Mouse (Mus musculus) kidney, adult 2 months (tissue): ENCODE measurements at regions not wholly inside any gene's neighbourhood (a gene's known extent, or its start where the extent isn't known, plus 50 kb on each side); places are given as distances from the start of the nearest gene placed in this dataset.
A peak's percentile ranks its signal among the peaks of the same experiment; 100 is the strongest.

Experiments used
- DNase-seq: peaks from one replicate; pipeline ENCODE4 v3.0.0; 2021
- H3K27ac ChIP-seq: fragments of 200-500 bp; 2 replicates; pipeline ENCODE4 v1.5.1; 2012; ENCODE audit warnings: low read depth, low read length, control low read depth, inconsistent platforms; ENCODE audit not compliant: insufficient read depth
- H3K27me3 ChIP-seq: fragments of 200-500 bp; replicated peaks from 2 replicates; pipeline ENCODE4 v1.6.1; 2012; ENCODE audit warnings: mild to moderate bottlenecking, moderate library complexity, low read length, inconsistent platforms; ENCODE audit not compliant: control insufficient read depth, insufficient read depth
- H3K36me3 ChIP-seq: fragments of 200-500 bp; 2 replicates; pipeline ENCODE4 v1.6.1; 2012; ENCODE audit warnings: mild to moderate bottlenecking, moderate library complexity, low read length, inconsistent platforms; ENCODE audit not compliant: control insufficient read depth, insufficient read depth
- H3K4me1 ChIP-seq: fragments of 200-500 bp; 2 replicates; pipeline ENCODE4 v1.6.1; 2011; ENCODE audit warnings: low read length; ENCODE audit not compliant: control insufficient read depth, insufficient read depth
- H3K4me3 ChIP-seq: fragments of 200-500 bp; 2 replicates; pipeline ENCODE4 v1.5.1; 2011; ENCODE audit warnings: mild to moderate bottlenecking, low read depth, low read length, control low read depth; ENCODE audit not compliant: insufficient read depth
- CTCF ChIP-seq: fragments of 200-500 bp; conservative IDR thresholded peaks from 2 replicates; pipeline ENCODE4 v1.5.1; 2011; ENCODE audit warnings: low read depth, mild to moderate bottlenecking, control low read depth, low read length, moderate library complexity, mixed read lengths; ENCODE audit not compliant: insufficient read depth, insufficient read length
- POLR2A ChIP-seq: fragments of 200-500 bp; IDR thresholded peaks from one replicate; pipeline ENCODE4 v1.6.1; 2011; ENCODE audit warnings: low read depth, low read length, control low read depth
- WGBS: fragments of 180-500 bp; shearing (Covaris S2); methylation state at CpG from one replicate; pipeline ENCODE4 v1.1.7; 2018; 5-methylcytosine and 5-hydroxymethylcytosine counted together

- no peaks in the 10 kb centered on the region for H3K27me3 ChIP-seq
- 68% methylated on average over 5 of the region's 5 CpGs for WGBS
- TF ChIP-seq POLR2A (no peak), CTCF (no peak)
- no peaks in the 10 kb centered on the region for H3K4me1 ChIP-seq
- no peak overlapping the region for H3K27ac ChIP-seq
- H3K4me3 ChIP-seq = no peak overlapping the region
- DNase-seq = peak; percentile 2
- peaks cover 3% of the 10 kb centered on the region; the same call in 1 of the 2 replicates for H3K36me3 ChIP-seq
Observed at GRCm38 (mm10) chr17:22795213-22795612, 71.7 kb downstream of the Zfp945 start.

GRCm38 (mm10) chr17:22784481-22784880 lies 82.5 kb downstream of the Zfp945 start:
- H3K27ac ChIP-seq = no peak overlapping the region
- DNase-seq = no peak
- H3K36me3 ChIP-seq = no peaks in the 10 kb centered on the region; the same call in 1 of the 2 replicates
- WGBS = 95% methylated on average over 2 of the region's 2 CpGs
- no peak overlapping the region for H3K4me3 ChIP-seq
- no peaks in the 10 kb centered on the region for H3K4me1 ChIP-seq
- H3K27me3 ChIP-seq = no peaks in the 10 kb centered on the region
- TF ChIP-seq POLR2A = no peak
- TF ChIP-seq CTCF = no peak

- Histone ChIP-seq H3K36me3 (no peaks in the 10 kb centered on the region), H3K27me3 (no peaks in the 10 kb centered on the region), H3K4me1 (no peaks in the 10 kb centered on the region), H3K27ac (no peak overlapping the region), H3K4me3 (no peak overlapping the region)
- 66% methylated on average over 7 of the region's 7 CpGs for WGBS
- no peak for TF ChIP-seq CTCF
- no peak for TF ChIP-seq POLR2A
- no peak for DNase-seq
Observed at GRCm38 (mm10) chr17:22745736-22746135, 121.2 kb downstream of the Zfp945 start.

- peak; percentile 61 for DNase-seq
- Histone ChIP-seq H3K4me1 (no peaks in the 10 kb centered on the region), H3K27ac (peak overlapping the region; percentile 13; the same call in 1 of the 2 replicates), H3K4me3 (peak overlapping the region; percentile 80), H3K36me3 (no peaks in the 10 kb centered on the region), H3K27me3 (no peaks in the 10 kb centered on the region)
- under 1% methylated on average over 25 of the region's 25 CpGs for WGBS
- TF ChIP-seq POLR2A (no peak), CTCF (no peak)
Observed at GRCm38 (mm10) chr17:22739581-22740178, 127.3 kb downstream of the Zfp945 start.

- Histone ChIP-seq H3K27ac (peak overlapping the region; percentile 13; the same call in 1 of the 2 replicates), H3K4me3 (peak overlapping the region; percentile 80), H3K27me3 (no peaks in the 10 kb centered on the region), H3K36me3 (no peaks in the 10 kb centered on the region), H3K4me1 (no peaks in the 10 kb centered on the region)
- TF ChIP-seq POLR2A = no peak
- TF ChIP-seq CTCF = no peak
- WGBS = 3% methylated on average over 12 of the region's 12 CpGs
- DNase-seq = no peak
Observed at GRCm38 (mm10) chr17:22739173-22739572, 127.8 kb downstream of the Zfp945 start.

- no peak for DNase-seq
- Histone ChIP-seq H3K4me3 (no peak overlapping the region), H3K36me3 (no peaks in the 10 kb centered on the region; the same call in 1 of the 2 replicates), H3K4me1 (no peaks in the 10 kb centered on the region), H3K27me3 (no peaks in the 10 kb centered on the region), H3K27ac (no peak overlapping the region)
- WGBS = 91% methylated on average over 4 of the region's 4 CpGs
- TF ChIP-seq CTCF (no peak), POLR2A (no peak)
Observed at GRCm38 (mm10) chr17:22736360-22736759, 130.6 kb downstream of the Zfp945 start.
